Mouse (Mus musculus) liver, embryonic 15.5 days (tissue): ENCODE data around the gene Olfr1015. TPM values are rescaled to one million over a fixed set of nuclear protein-coding genes. Genes with fewer than 3 reads are reported as not detected.

ENCODE experiments used
- ATAC-seq: fragments of 200-750 bp; cut with Nextera tagmentation; 2 replicates; pipeline ENCODE4 v1.8.0; 2017; ENCODE audit warnings: moderate number of reproducible peaks, mild to moderate bottlenecking, moderate library complexity; ENCODE audit not compliant: insufficient read depth
- H3K27ac ChIP-seq: fragments of 300-500 bp; sonication (generic); replicated peaks from 2 replicates; pipeline ENCODE4 v1.5.1; 2015; ENCODE audit warnings: mild to moderate bottlenecking, inconsistent platforms
- H3K27me3 ChIP-seq: fragments of 300-500 bp; sonication (generic); 2 replicates; pipeline ENCODE4 v1.6.1; 2015; ENCODE audit warnings: mild to moderate bottlenecking, inconsistent platforms
- H3K36me3 ChIP-seq: fragments of 300-500 bp; sonication (generic); replicated peaks from 2 replicates; pipeline ENCODE4 v1.6.1; 2015; ENCODE audit warnings: moderate library complexity, mild to moderate bottlenecking, inconsistent platforms
- H3K4me1 ChIP-seq: fragments of 300-500 bp; sonication (generic); replicated peaks from 2 replicates; pipeline ENCODE4 v1.6.1; 2015; ENCODE audit warnings: inconsistent platforms
- H3K4me2 ChIP-seq: fragments of 300-500 bp; sonication (generic); 2 replicates; pipeline ENCODE4 v1.6.1; 2015; ENCODE audit warnings: moderate library complexity, mild to moderate bottlenecking, inconsistent platforms
- H3K4me3 ChIP-seq: fragments of 300-500 bp; sonication (generic); replicated peaks from 2 replicates; pipeline ENCODE4 v1.5.1; 2015; ENCODE audit warnings: mild to moderate bottlenecking, inconsistent platforms
- H3K9ac ChIP-seq: fragments of 300-500 bp; sonication (generic); 2 replicates; pipeline ENCODE4 v1.6.1; 2015; ENCODE audit warnings: moderate library complexity, mild to moderate bottlenecking, inconsistent platforms
- H3K9me3 ChIP-seq: fragments of 300-500 bp; sonication (generic); replicated peaks from 2 replicates; pipeline ENCODE4 v1.6.1; 2016; ENCODE audit warnings: inconsistent platforms
- WGBS: fragments of 180-500 bp; shearing (Covaris S2); methylation state at CpG from one replicate; pipeline ENCODE4 v1.1.7; 2015; ENCODE audit warnings: mixed read lengths; ENCODE audit not compliant: insufficient replicate concordance; 5-methylcytosine and 5-hydroxymethylcytosine counted together
- polyA plus RNA-seq: library from polyadenylated mRNA; unstranded; fragments of >200 nt; fragmentation: Nextera tagmentation; extraction: Ambion mirVana; gene quantifications from 2 replicates; pipeline ENCODE4 v1.2.1, GENCODE M21; 2015

Gene Olfr1015
- polyA plus RNA-seq = not detected in 2 replicates

GRCm38 (mm10) chr2:85781717-85782116 is at the start of gene Olfr1015:
Gene Olfr1015 (plus strand): TSS chr2:85782017.
- Histone ChIP-seq H3K9ac (no peak within 1 kb of the TSS), H3K9me3 (no peaks in the 10 kb centered on the region), H3K27me3 (no peaks in the 10 kb centered on the region), H3K36me3 (no peaks in the 10 kb centered on the region), H3K4me1 (no peaks in the 10 kb centered on the region), H3K4me2 (no peak within 1 kb of the TSS), H3K4me3 (no peak within 1 kb of the TSS), H3K27ac (no peak within 1 kb of the TSS)
- ATAC-seq = no peak

DNA sequence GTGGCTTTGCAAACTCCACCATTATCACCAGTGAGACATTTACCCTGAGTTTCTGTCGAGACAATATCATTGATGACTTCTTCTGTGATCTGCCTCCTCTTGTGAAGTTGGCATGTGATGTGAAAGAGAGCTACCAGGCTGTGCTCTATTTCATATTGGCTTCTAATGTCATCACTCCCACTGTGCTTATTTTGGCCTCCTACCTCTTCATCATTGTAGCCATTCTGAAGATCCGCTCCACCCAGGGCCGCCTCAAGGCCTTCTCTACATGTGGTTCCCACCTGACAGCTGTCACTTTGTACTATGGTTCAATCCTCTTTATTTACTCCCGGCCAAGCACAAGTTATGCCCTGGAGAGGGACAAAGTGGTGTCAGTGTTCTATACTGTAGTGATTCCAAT is 28.0 kb upstream of the Olfr1015 start:
- no peak overlapping the region for H3K4me2 ChIP-seq
- H3K36me3 ChIP-seq = no peaks in the 10 kb centered on the region
- no peaks in the 10 kb centered on the region for H3K9me3 ChIP-seq
- no peaks in the 10 kb centered on the region for H3K27me3 ChIP-seq
- no peak overlapping the region for H3K9ac ChIP-seq
- no peak for ATAC-seq
- H3K4me1 ChIP-seq = no peaks in the 10 kb centered on the region
- H3K27ac ChIP-seq = no peak overlapping the region
- WGBS = 60% methylated on average over 4 of the region's 4 CpGs
- H3K4me3 ChIP-seq = no peak overlapping the region

- no peak within 1 kb of the TSS for H3K9ac ChIP-seq
- H3K27me3 ChIP-seq = no peaks in the 10 kb centered on the region
Observed at GRCm38 (mm10) chr2:85762666-85763065, 19.2 kb upstream of the Olfr1015 start, which contains the start of gene Olfr1012. Gene Olfr1012 (minus strand): TSS chr2:85762766.

DNA sequence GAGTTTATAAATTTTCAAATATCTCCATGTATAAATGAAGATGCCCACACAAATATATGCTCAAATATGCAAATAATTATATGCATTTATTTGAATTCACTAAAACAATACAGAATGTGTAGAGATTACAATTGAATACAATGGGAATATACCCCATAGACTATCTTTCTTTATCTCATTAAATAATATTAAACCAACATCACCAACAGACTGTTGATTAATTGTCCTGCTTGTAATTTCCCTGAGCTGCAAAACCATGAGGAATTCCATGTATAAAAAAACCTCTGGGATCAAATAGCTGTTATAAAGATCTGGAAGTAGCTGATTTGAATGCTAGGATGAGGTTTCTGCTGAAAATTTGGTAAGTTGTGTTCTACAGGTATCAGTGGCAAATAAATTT is 15.0 kb upstream of the Olfr1015 start, which contains the start of gene Olfr1013:
Olfr1013 (plus strand) TSS at position 301 of the 400 bp plus-strand sequence.
- H3K4me3 ChIP-seq = no peak within 1 kb of the TSS
- H3K4me2 ChIP-seq = no peak within 1 kb of the TSS
- no peak within 1 kb of the TSS for H3K9ac ChIP-seq
- no peak within 1 kb of the TSS for H3K27ac ChIP-seq
- no peaks in the 10 kb centered on the region for H3K4me1 ChIP-seq
- no peak for ATAC-seq
- H3K36me3 ChIP-seq = no peaks in the 10 kb centered on the region
- no peaks in the 10 kb centered on the region for H3K27me3 ChIP-seq
- no peaks in the 10 kb centered on the region; the same call in 1 of the 2 replicates for H3K9me3 ChIP-seq

More at GRCm38 (mm10) chr2:85762666-85763065, 19.2 kb upstream of the Olfr1015 start, which contains the start of gene Olfr1012:
- no peaks in the 10 kb centered on the region for H3K36me3 ChIP-seq
- no peaks in the 10 kb centered on the region for H3K4me1 ChIP-seq
- no peaks in the 10 kb centered on the region for H3K9me3 ChIP-seq
- H3K27ac ChIP-seq = no peak within 1 kb of the TSS
- no peak within 1 kb of the TSS for H3K4me3 ChIP-seq
- no peak for ATAC-seq
- 43% methylated on average over 1 of the region's 1 CpGs for WGBS
- no peak within 1 kb of the TSS for H3K4me2 ChIP-seq

GRCm38 (mm10) chr2:85772413-85772812 is 9.4 kb upstream of the Olfr1015 start, which contains the start of gene Olfr1014:
Gene Olfr1014 (plus strand): TSS chr2:85772713.
- Histone ChIP-seq H3K4me3 (no peak within 1 kb of the TSS), H3K27ac (no peak within 1 kb of the TSS), H3K9ac (no peak within 1 kb of the TSS), H3K9me3 (no peaks in the 10 kb centered on the region; the same call in 1 of the 2 replicates), H3K4me2 (no peak within 1 kb of the TSS), H3K36me3 (no peaks in the 10 kb centered on the region), H3K4me1 (no peaks in the 10 kb centered on the region), H3K27me3 (no peaks in the 10 kb centered on the region)
- no peak for ATAC-seq

DNA sequence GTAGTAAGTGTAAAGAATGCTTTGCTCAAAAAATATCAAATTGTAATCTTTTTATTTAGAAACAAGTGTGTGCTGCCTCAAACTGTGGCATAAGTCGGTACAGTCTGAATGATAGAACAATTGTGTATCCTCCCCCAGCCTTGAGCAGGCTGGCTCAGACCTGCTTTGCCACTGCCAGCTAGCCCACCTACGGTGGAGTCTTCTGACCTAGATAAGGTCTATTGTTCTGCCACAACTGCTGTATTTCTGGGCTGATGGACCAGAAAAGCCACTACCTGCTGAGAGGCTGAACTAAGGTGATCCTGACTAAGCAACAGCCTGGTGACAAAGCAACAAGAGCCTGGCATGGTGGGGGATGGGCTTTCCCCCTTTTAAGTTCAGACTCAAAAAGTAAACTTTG is 10.5 kb downstream of the Olfr1015 start:
- WGBS = 48% methylated on average over 2 of the region's 2 CpGs
- no peak for ATAC-seq

DNA sequence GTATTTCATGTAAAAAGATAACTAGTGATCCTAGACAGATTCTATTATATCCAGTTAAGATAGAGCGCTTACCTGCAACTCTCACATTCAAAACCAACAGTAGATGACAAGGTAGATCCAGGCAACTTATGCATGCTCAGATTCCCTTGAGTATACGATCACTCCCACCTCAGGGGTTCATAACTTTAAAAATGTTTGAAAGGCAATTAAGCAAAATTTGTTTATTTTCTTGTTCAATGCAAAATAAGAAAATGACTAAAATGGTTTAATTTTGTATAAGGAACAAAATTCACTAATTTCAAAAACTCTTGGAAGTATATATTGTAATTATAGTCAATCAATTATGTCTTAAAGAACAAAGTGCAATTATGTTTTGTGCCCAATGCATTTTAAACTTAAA is 20.6 kb downstream of the Olfr1015 start, which contains the start of gene Olfr1016:
Olfr1016 (minus strand) TSS at position 101 of the 400 bp plus-strand sequence.
- ATAC-seq = no peak
- H3K9ac ChIP-seq = no peak within 1 kb of the TSS
- H3K27ac ChIP-seq = no peak within 1 kb of the TSS
- 58% methylated on average over 2 of the region's 2 CpGs for WGBS
- H3K4me3 ChIP-seq = no peak within 1 kb of the TSS
- no peaks in the 10 kb centered on the region for H3K36me3 ChIP-seq
- no peaks in the 10 kb centered on the region for H3K4me1 ChIP-seq
- H3K27me3 ChIP-seq = no peaks in the 10 kb centered on the region
- H3K4me2 ChIP-seq = no peak within 1 kb of the TSS
- no peaks in the 10 kb centered on the region for H3K9me3 ChIP-seq

More for the DNA sequence above, 10.5 kb downstream of the Olfr1015 start:
- no peaks in the 10 kb centered on the region for H3K4me1 ChIP-seq
- H3K9ac ChIP-seq = no peak overlapping the region
- H3K27ac ChIP-seq = no peak overlapping the region
- no peaks in the 10 kb centered on the region for H3K27me3 ChIP-seq
- H3K4me2 ChIP-seq = no peak overlapping the region
- H3K36me3 ChIP-seq = no peaks in the 10 kb centered on the region
- no peaks in the 10 kb centered on the region for H3K9me3 ChIP-seq
- H3K4me3 ChIP-seq = no peak overlapping the region

DNA sequence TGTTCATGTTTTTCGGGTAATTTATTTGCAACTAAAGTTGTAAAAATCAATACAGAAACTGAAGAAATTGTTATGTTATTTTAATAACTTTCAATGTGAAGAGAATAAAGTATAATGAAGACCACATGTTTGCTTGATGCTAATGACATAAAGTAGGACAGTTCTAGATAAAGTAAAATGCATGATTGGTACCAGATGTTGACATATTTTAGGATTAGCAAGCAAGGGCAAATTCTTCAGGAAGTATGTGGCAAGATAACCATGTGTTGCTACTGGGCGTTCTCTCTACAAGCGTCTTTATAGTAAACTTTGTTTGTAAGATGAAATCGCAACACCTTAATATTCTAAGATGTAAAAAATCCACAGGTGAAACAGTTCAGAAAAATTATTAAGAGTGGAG is 22.7 kb downstream of the Olfr1015 start:
- no peaks in the 10 kb centered on the region for H3K4me1 ChIP-seq
- WGBS = 65% methylated on average over 4 of the region's 4 CpGs
- no peaks in the 10 kb centered on the region for H3K9me3 ChIP-seq
- ATAC-seq = no peak
- no peaks in the 10 kb centered on the region for H3K27me3 ChIP-seq
- no peak overlapping the region for H3K9ac ChIP-seq
- no peak overlapping the region for H3K27ac ChIP-seq
- H3K4me3 ChIP-seq = no peak overlapping the region
- no peak overlapping the region for H3K4me2 ChIP-seq
- no peaks in the 10 kb centered on the region for H3K36me3 ChIP-seq

- no peaks in the 10 kb centered on the region for H3K27me3 ChIP-seq
- H3K4me3 ChIP-seq = no peak within 1 kb of the TSS
- no peak within 1 kb of the TSS for H3K4me2 ChIP-seq
- H3K9ac ChIP-seq = no peak within 1 kb of the TSS
- no peak within 1 kb of the TSS for H3K27ac ChIP-seq
- no peaks in the 10 kb centered on the region for H3K9me3 ChIP-seq
- H3K4me1 ChIP-seq = no peaks in the 10 kb centered on the region
- no peaks in the 10 kb centered on the region for H3K36me3 ChIP-seq
- no peak for ATAC-seq
Observed at GRCm38 (mm10) chr2:85818179-85818578, 36.4 kb downstream of the Olfr1015 start, which contains the start of gene Olfr1018. Gene Olfr1018 (plus strand): TSS chr2:85818479.

Other genes starting within 250 kb of the Olfr1015 start
- not detected in 2 replicates for gene Olfr996, start 202.8 kb upstream of the Olfr1015 start, polyA plus RNA-seq
- gene Olfr998, start 193.1 kb upstream of the Olfr1015 start, polyA plus RNA-seq = not detected in 2 replicates
- not detected in 2 replicates for gene Olfr1000, start 170.1 kb upstream of the Olfr1015 start, polyA plus RNA-seq
- not detected in 2 replicates for gene Olfr1002, start 131.3 kb upstream of the Olfr1015 start, polyA plus RNA-seq
- not detected in 2 replicates for gene Olfr154, start 117.6 kb upstream of the Olfr1015 start, polyA plus RNA-seq
- gene Olfr1006, start 103.2 kb upstream of the Olfr1015 start, polyA plus RNA-seq = not detected in 2 replicates
- not detected in 2 replicates for gene Olfr1008, start 92.6 kb upstream of the Olfr1015 start, polyA plus RNA-seq
- not detected in 2 replicates for gene Olfr1009, start 66.6 kb upstream of the Olfr1015 start, polyA plus RNA-seq
- not detected in 2 replicates for gene Olfr1012, start 19.3 kb upstream of the Olfr1015 start, polyA plus RNA-seq
- not detected in 2 replicates for gene Olfr1013, start 14.9 kb upstream of the Olfr1015 start, polyA plus RNA-seq
- not detected in 2 replicates for gene Olfr1014, start 9.3 kb upstream of the Olfr1015 start, polyA plus RNA-seq
- gene Olfr1016, start 20.5 kb downstream of the Olfr1015 start, polyA plus RNA-seq = not detected in 2 replicates
- not detected in 2 replicates for gene Olfr1018, start 36.5 kb downstream of the Olfr1015 start, polyA plus RNA-seq
- not detected in 2 replicates for gene Olfr1019, start 63.5 kb downstream of the Olfr1015 start, polyA plus RNA-seq
- not detected in 2 replicates for gene Olfr1020, start 65.0 kb downstream of the Olfr1015 start, polyA plus RNA-seq
- gene Olfr1022, start 86.6 kb downstream of the Olfr1015 start, polyA plus RNA-seq = not detected in 2 replicates
- gene Olfr1023, start 103.6 kb downstream of the Olfr1015 start, polyA plus RNA-seq = not detected in 2 replicates
- gene Olfr1024, start 123.0 kb downstream of the Olfr1015 start, polyA plus RNA-seq = not detected in 2 replicates
- gene Olfr1025-ps1, start 133.2 kb downstream of the Olfr1015 start, polyA plus RNA-seq = not detected in 2 replicates
- not detected in 2 replicates for gene Olfr1026, start 139.5 kb downstream of the Olfr1015 start, polyA plus RNA-seq
- gene Olfr1028, start 168.4 kb downstream of the Olfr1015 start, polyA plus RNA-seq = not detected in 2 replicates
- gene Olfr1029, start 191.9 kb downstream of the Olfr1015 start, polyA plus RNA-seq = not detected in 2 replicates
- gene Olfr1030, start 197.3 kb downstream of the Olfr1015 start, polyA plus RNA-seq = not detected in 2 replicates
- gene Olfr1031, start 208.3 kb downstream of the Olfr1015 start, polyA plus RNA-seq = not detected in 2 replicates
- not detected in 2 replicates for gene Olfr1032, start 223.5 kb downstream of the Olfr1015 start, polyA plus RNA-seq
- gene Olfr1033, start 238.6 kb downstream of the Olfr1015 start, polyA plus RNA-seq = 0.98 and 1.3 TPM in 2 replicates